Mouse (Mus musculus) lung, adult 18-20 months (tissue): ENCODE results near the gene Mrps11.
A peak's percentile ranks its signal among the peaks of the same experiment; 100 is the strongest.

Source experiments
- DNase-seq, 2 experiments: peaks; one replicate each; pipeline ENCODE4 v3.0.0; 2022; ENCODE audit warnings: mixed read lengths in 2 of 2

The Mrps11 gene

DNA sequence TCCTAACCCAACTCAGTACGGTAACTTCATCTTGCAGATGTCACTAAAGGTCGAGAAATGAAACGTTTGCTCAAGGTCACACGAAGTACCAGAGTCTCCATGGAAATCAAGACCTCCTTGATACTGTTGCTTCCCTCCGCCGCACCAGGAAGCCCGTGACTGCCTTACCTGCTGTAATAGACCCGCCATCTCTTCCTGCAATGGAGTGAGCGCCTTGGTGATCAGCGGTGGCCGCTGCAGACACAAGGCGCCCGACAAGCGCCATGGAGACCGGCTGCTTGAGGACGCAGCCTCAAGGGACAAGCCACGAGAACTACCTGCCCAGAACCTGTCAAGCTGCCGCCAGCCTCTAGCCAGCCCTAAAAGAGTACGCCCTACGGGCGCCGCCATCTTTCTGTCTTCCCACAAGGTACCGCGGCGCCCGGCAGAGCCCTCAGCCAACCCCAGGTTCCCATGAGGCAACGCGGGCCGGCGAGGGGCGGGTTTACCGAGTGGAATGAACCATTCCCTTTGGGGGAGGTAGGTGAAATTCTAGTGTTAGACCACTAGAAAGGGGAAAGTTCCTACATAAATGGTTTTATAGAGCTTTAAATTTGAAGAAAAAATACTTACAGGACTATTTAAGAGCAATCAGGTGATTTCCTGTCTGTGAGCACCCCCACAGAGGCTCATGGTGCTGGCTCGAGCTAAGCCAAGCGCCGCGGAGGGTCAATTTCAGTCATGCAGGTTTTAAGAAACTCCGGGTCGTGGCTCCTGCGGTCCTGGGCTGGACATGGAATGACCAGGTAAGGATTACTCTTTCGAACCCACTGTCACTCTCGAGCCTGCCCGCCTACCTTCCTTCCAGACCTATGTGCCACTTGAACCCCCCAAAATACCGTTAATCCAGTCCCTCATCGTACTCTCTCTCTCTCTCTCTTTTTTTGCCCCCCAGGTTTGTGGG lies at the start of gene Mrps11, which contains the start of gene Mrpl46:
TSS of gene Mrps11 (plus strand) at position 481 of the 943 bp plus-strand sequence.
TSS of gene Mrpl46 (minus strand) at position 893 of the 943 bp plus-strand sequence.
- DNase-seq: peak; percentile 84 to 86

DNA sequence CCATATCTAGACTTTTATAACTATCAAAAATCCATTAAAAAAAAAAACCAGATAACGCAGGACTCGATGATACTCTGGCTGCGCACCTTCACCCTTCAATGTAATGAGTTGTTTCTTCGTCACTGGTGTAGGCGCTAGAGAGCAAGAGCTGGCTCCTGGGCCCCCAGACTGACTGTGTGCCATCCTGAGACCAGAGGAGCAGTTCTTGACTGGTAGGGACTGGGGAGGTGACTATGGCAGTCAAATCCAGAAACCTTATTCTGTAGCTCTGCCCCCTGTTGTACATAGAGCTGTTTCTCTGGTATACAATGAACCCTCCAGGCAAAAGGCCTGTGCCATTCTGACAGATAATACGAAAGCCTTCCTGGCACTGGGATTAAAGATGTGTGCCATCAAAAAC lies 45.7 kb upstream of the Mrps11 start:
- DNase-seq: no peak

DNA sequence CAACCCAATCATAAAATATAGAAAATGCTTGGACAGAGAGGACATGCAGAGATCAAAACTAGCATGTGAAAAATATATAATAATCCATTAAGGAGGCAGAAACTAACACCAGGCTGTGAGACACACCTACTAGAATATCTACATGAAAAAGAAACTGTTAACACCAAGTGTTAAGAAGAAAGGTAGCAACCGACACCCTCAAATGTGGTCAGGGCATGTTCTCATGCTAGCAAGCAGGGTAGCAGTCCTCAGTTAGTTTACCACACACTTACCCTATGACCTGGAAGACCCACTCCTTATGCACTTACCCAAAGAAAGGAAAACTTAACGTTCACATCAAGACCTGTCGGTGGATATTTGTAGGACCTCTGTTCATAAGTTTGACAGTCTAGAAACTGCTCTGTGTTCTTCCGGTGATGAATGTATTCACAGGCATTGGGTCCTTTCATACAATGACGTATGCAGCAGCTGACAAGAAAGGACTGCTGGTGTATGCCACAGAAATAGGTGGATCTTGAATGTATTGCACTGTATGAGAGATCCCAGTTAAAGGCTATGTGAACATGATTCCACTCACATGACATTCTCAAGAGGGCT lies 45.2 kb upstream of the Mrps11 start, which contains the start of gene Ntrk3:
TSS of gene Ntrk3 (minus strand) at position 399 of the 597 bp plus-strand sequence.
- no peak for DNase-seq

DNA sequence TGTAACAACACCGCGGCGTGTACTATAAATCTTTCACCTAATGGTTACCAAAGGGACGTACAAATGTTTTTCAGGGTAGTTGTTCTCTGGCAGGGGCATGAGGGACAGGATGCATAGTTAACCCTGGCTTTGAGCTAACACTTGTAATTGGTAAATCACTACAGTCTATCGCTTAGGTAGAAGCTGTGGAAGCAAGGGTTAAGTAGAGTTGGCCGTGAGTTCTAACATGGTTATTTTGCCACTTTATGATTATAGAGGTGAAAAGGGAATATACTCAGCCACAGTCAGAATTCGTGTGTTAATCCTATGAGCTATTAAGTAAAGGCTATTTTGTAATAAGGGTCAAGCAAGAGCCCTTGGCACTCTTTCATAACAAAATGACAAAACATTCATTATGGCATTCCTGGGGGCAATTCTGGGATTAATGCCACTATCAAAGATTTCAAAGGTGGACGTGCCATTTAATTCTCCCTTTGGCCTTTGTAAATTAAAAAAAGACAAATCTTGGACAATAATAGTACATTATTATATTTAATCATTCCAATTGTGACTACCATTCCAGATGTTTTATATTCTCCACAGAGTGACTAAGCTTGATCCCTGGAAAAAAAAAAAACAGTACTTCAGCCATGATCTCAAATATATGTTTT lies 43.4 kb upstream of the Mrps11 start:
- DNase-seq: peak in 1 of 2 experiments; percentile 3

DNA sequence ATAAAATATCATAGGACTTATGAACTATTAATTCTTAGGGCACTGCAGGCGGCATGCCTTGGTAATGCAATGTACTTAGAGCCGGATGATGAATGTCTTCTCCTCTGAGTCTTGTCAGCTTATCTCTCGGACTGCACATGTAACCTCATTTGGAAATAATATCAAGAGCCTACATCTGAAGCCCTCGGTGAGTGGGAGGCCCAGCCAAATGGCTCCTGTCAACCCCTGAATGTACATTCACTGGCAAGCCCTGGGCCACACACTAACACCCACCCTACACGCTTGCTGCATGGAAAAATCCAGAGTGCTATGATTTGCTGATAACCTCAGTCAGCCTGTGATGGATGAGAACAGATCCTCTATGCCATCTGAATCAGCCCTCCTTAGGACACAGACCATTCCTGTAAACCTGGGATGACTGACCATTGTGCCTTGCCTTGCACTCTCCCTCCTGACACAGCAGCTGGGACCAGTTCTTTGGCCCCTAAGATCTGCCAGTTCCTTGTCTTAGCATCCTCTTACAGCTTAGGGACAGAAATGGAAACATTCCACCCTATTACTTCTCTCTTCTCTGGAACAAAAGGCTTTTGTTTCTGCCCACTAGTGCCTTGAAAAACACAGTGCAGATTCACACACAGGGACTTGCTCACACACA lies 39.1 kb upstream of the Mrps11 start:
- peak in 1 of 2 experiments; percentile 25 for DNase-seq

DNA sequence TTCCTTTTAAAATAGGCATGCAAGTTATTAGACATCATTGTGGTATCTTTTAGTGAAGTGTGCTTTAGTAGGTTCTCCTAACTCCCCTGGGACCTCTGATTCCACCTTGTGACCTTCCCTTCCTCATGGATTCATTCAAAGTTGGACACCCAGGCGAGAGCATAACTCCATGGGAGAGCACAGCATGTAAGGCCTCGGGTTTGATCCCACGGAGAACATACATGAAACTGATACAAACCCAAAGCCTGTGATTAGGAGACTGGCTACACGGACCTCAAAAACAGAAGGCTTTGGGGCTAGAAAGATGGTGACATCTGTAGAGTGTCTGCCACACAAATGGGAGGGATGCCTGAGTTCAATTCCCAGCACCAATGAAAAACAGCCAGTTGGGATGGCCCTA lies 30.0 kb upstream of the Mrps11 start:
- no peak for DNase-seq

DNA sequence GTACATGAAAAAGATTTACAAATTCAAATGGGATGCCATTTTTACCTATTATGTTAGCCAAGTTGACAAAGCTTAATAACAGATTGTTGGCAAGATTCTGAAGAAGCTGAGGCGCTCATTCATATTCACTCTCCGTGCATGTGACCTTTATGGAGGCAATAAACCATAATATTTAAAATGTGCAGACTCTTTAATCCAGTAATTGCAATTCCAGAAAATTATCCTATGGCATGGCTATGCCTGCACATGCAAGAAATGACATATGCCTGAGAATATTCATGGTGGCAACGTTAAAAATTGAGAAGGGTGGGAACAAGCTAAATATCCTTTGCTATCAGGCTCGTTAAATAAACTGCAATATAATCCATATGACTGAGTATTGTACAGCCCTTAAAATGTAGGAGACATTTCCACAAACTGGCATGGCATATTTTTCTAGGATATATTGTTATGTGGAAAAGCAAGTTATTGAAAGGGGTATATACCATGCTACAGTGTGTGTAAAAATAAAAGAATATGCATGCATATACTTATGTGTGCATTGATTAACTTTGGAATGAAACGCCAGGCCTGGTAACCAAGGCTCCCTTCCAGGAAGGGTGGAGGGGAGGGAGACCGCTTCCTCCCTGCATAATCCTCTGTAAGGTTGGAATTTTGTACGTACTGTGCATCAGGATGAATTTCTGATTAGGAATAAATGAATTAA lies 29.0 kb upstream of the Mrps11 start:
- no peak for DNase-seq

DNA sequence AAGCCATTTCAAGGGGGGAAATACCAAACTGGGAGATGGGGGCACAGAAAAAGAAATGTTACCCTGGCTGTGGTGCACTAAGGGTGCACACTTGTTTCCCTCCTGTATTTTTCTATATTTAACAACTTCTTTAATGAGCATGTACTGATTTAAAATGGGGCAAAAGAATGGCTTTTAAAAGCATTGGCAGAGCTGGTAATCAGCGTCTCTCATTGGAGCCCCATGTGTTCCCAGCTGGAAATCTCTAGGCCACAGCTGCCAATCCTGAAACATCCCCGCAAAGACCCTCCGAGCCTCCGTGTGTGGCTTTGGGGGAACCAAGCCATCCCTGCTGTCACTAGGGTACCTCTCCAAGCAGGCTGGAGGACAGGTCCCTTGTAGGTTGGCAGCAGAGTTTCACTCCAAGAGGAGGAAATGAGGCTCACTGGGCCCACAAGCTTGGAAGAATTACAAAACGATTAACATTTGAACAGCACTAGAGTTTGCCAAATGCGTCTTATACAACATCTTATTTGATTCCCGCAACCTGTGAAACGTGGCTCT lies 28.4 kb upstream of the Mrps11 start:
- DNase-seq: no peak

DNA sequence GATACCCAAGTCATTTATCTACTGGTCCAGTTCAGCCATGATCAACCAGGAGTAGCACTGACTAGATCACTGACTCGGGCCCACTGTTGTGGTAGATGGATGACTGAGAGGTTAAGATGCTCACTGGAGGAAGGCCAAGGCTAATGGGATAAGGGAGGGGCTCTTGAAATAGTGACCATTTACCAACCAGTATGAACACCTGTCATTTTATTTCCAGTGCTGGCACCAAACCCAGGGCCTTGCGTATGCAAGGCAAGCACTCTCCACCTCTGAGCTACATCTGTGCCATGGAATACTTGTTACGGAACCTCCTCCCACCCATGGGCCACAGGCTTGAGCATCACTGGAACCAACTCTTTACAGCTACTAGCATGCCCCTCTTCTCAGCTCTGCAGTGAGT lies 19.1 kb upstream of the Mrps11 start:
- DNase-seq: no peak

DNA sequence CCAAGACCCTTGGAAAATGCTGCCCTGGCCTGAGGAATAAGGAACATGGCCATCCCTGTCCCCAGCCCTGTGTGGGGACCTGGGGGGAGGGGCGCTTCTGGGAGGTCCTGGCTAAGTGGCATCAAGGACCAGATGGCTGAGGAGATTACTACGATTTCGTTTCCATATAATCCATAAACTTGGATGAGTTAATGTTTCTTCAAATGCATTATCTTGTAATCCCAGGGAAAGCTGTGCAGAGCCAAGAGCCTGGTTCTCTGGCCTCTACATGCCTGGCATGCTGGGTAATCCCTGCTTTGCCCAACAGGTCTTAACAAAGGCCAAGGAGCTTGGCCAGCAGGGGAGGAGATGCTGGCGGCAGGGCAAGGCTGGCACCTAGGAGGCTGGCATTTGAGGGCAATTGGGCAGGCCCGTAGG lies 17.7 kb upstream of the Mrps11 start:
- no peak for DNase-seq

DNA sequence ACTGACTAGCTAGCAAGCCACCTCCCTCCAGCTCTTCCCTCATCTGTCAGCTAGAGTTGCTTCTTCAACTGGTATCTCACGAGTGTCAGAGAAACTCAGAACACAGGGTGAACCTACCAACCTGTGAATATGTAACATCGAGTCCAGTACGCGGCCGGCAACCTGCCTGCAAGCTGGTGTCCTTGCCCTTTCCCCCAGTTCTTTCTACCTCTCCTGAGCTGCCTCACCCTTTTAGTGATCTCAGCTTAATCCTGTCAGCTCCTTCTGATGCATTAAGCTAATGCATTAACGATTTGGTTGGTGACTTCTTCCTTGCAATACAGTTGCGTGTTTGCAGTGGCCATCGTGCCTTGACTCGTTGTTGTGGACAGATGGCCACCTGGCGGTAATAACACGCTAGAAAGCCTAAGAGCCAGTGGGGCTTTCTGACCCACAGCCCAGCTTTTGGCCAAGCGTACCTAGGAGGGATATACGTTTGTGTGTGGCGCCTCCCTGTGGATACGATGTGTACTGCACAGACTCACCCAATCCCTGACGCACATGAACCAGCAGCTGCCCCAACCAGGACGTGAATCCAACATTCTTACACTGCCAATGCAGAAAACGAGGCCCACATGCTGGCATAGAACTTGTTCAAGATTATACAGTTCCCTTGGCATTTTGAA lies 16.8 kb upstream of the Mrps11 start:
- DNase-seq: peak; percentile 46 to 59

DNA sequence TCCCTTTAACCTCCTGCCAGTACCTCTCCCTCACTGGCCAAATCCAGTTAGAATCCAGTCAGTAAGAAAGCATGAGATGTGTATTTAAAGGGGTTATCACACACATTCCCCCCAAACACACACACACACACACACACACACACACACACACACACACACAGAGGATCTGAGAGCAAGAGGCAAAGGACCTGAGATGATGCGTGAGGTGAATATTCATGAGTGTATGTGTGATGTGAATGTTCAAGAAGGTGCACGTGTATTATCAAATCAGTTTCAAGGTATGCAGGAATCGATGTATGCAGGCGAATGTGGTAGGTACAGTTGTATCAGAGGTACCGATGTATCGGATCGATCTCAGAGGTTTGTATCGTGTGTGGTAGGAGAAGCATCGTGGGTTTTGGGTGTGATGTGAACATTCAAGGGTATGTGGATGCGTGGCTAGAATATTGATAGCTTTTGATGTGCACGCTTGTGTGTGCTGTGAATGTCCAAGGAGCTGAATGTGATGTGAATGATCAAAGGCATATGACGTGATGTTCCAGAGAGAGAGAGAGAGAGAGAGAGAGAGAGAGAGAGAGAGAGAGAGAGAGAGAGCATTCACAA lies 14.9 kb upstream of the Mrps11 start:
- DNase-seq: no peak

DNA sequence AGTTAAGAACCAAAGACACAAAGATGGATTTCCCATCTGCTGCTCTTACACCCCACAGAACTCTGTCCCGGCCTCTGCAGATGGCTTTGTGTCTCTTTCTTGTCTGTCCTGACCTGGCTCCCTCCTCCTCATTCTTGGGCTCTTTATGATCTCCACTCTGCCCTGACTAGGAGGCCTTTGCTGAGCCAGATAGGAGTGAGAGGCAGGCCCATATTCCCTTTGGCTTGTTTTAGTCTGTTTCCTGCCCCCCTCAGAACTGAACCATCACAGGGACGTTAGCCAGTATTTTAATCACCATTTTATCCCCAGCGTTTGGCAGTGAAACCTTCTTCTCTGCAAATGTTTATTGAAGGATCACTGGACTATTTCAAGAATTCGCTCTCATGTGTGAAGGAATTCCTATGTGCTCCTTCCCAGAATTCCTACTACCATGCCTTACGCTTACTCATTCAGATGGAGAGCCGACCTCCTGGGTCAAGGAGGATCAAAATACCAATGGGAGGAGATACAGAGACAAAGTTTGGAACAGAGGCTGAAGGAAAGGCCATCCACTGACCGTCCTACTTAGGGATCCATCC lies 13.8 kb upstream of the Mrps11 start:
- peak in 1 of 2 experiments; percentile 8 for DNase-seq

DNA sequence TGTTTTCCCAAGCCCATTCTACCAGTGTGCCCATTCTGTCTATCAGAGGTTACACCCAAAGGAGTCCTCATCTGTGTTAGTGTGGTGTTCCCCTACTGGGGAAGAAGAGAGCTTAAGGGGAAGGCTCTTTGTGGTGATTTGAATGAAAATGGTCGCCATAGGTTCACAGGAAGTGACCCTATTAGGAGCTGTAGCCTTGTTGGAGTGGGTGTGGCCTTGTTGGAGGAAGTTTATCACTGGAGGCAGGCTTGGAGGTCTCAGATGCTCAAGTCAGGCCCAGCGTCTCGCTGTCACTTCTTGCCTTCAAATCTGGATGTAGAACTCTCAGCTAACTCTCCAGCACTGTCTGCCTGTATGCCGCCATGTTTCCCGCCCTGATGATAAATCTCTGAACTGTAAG lies 12.0 kb upstream of the Mrps11 start:
- no peak for DNase-seq

DNA sequence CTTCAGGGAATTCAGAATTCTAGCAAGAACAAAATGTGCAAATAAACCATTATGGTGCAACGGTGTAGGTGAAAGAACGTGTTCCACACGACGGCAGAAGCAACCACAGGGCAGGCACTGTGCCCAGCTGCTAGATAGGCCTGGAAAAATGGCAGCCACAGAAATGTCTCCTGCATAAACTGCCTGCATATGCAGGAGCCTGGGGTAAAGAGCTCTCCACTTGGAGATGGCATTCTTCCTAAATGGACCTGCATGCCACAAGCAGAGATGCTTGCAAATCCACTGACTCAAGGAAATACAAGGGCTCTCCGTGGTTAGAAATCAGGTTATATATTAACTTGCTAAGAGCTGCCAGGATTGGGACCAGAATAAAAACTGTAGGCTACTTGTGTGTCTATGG lies 4.2 kb upstream of the Mrps11 start:
- peak in 1 of 2 experiments; percentile 17 for DNase-seq

DNA sequence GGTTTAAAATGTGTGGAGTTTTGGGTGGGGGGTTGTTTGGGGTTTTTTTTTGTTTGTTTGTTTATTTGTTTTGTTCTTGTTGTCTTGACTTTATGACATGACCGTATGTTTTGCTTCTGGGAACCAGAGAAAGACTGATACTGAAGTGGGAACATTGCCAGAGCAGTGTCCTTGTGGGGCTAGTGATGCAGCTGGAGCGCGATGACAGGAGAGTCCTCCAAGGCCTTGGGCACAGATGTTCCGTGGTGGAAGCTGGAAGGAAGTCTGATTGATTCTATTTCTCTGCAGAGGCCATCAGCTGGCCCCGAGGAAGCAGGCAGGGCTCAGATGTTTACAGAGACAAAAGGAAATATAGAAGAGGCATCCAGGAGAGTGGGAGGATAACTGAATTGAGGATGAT lies 3.0 kb downstream of the Mrps11 start:
- DNase-seq: no peak

DNA sequence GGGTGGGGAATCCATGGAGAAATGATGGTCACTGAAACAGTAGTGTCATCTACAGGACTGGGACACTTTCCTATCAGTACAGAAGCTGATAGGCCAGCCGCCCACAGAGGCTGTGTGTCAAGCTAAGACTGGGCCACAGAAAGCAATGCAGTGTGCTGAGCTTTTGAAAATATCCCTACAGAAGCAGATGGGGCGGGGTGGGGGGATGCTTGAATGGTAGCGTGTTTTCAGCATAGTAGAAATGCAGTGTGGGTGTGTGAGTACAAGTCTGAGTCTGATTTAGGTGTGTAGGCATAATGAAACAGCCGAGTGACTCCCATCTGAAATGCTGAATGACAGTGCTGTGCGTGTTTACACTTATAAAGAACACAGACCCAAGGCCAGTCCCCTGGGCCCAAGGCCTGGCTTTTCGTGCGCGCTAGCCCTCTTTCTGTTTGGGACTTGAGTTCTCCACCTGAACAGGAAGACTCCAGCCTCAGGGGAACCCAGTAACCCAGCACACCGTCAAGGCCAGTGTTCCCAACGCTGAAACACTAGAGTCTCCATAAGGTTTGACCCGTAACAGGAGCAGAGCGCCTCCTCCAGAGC lies 5.0 kb downstream of the Mrps11 start:
- no peak for DNase-seq

DNA sequence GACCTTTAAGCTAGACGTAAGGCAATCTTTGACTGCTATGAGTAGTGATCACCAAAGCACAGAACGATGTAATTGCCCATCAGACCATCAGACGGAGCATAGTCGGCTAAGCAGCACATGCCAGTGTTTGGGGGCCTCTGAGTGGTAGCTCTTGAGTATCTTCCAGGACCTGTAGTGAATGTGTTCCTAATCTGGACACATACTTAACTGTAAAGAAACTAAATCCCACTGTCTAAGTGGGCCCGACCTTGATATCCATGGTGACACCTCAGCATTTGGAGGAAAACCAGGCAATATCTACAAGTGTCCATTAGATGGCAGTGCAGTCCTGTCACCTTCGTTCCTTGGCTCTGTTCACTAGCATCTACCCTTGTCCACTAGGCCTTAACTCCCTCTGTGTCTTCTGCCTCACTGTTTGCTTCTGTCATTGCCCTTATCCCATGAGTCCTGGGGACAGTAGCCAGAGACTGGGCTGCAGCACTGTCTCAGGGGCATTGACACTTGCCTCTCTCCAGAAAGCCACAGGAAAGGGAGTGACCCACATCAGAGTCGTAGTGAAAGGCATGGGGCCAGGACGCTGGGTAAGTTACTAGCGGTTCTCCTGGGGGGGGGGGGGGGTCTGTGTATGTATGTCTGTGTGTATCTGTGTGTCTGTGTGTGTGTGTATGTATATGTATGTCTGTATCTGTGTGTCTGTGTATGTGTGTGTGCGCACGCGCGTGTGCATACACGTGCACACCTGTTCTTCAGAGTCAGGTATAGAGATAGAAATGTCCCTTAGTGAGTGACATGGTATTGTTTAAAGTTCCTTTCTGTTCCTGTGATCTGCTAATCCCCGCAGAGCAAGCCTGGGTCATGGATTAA lies 8.7 kb downstream of the Mrps11 start:
- DNase-seq: peak; percentile 13 to 35
